14 mouse cellular contexts compared by ENCODE assay signal in genomic region chr1:188708176-188708575, GRCm38 (mm10).
DNase-seq lines count a peak whose midpoint lies in the region; ATAC-seq and TF ChIP-seq lines count a peak whose summit lies in the region.
"Had no signal": no experiment of that assay in that cellular context is flagged by ENCODE, and none has a peak within 500 bp of the region (broad histone marks: within the 10 kb centered on the region; RNA-seq: fewer than 3 reads in every experiment).

No protein-coding gene starts in this region.

- TF ChIP-seq POLR2A in lung, adult 2 months (IDR thresholded peaks at IDR 0.05; ENCODE audit: borderline replicate concordance, extremely low read depth, low read depth, low read length): no peak

- peak; percentile 70; the same call in 1 of the 2 replicates for ATAC-seq in megakaryocyte-erythroid progenitor cell, adult 5-6 weeks (replicated peaks; ENCODE audit: low FRiP score, low TSS enrichment, poor library complexity, severe bottlenecking)
- ATAC-seq: forebrain, embryonic 16.5 days had no signal

- TF ChIP-seq CTCF in lung, adult 2 months (IDR thresholded peaks at IDR 0.05; ENCODE audit: insufficient read depth, low read length): no peak

- DNase-seq in adrenal gland, postnatal 14 days: peak; percentile 6
- DNase-seq in adrenal gland, adult 2 months: no peak
- peak; percentile 9 for DNase-seq in kidney, postnatal 10 days
- DNase-seq in kidney, adult 11 months: no peak
- DNase-seq in lung, postnatal 36 days: peak; percentile 1
- DNase-seq in lung, adult 2 months: no peak
- no peak for DNase-seq in layer of hippocampus, adult 9-10 months (ENCODE audit: low spot score)
- DNase-seq: spleen, adult 18-20 months had no signal

- WGBS in lung, adult 2 months: 91% methylated on average over 4 of the region's 4 CpGs

- H3K4me3 ChIP-seq in lung, adult 2 months (replicated peaks; ENCODE audit: extremely low read depth, low read depth, low read length): no peak overlapping the region
- H3K4me3 ChIP-seq: embryonic facial prominence, embryonic 13.5 days; limb, embryonic 15.5 days; megakaryocyte, embryonic 14.5 days; myocyte had no signal

- no peaks in the 10 kb centered on the region for H3K4me1 ChIP-seq in lung, adult 2 months (ENCODE audit: control insufficient read depth, insufficient read depth, low read length)
- H3K4me1 ChIP-seq: embryonic facial prominence, embryonic 13.5 days; limb, embryonic 15.5 days; megakaryocyte, embryonic 14.5 days had no signal

Comparison
In these comparisons a context has a peak if more than half of its experiments do, and no peak if none do; other contexts are left out.
1. DNase-seq: peak in adrenal gland, postnatal 14 days (single experiment), kidney, postnatal 10 days (single experiment) and lung, postnatal 36 days (single experiment); none in adrenal gland, adult 2 months (single experiment), kidney, adult 11 months (single experiment), lung, adult 2 months (single experiment) and layer of hippocampus, adult 9-10 months (single experiment).